Mouse (Mus musculus): ENCODE measurements at regions not wholly inside any gene's neighbourhood (a gene's known extent, or its start where the extent isn't known, plus 50 kb on each side); places are given as distances from the start of the nearest gene placed in this dataset.
"Not testable (repeated sequence)": the region's sequence is repeated elsewhere in the genome, so short reads cannot be mapped to it uniquely, and the experiment has no call there.

- no peak for DNase-seq (ENCODE audit: low spot score)
Observed at GRCm38 (mm10) chr3:6883401-6883800, 263.2 kb upstream of the 1700008P02Rik start.

- DNase-seq (ENCODE audit: low spot score): no peak
Observed at GRCm38 (mm10) chr3:6876265-6876664, 256.0 kb upstream of the 1700008P02Rik start.

- no peak for DNase-seq (ENCODE audit: low spot score)
Observed at GRCm38 (mm10) chr3:6872170-6872569, 251.9 kb upstream of the 1700008P02Rik start.

- DNase-seq (ENCODE audit: low spot score): no peak
Observed at GRCm38 (mm10) chr3:6871752-6872151, 251.5 kb upstream of the 1700008P02Rik start.

GRCm38 (mm10) chr3:6866148-6866483, 245.9 kb upstream of the 1700008P02Rik start:
- no peak for DNase-seq (ENCODE audit: low spot score)

GRCm38 (mm10) chr3:6865462-6866147, 245.4 kb upstream of the 1700008P02Rik start:
- no peak for DNase-seq (ENCODE audit: low spot score)

GRCm38 (mm10) chr3:6859866-6860180, 239.6 kb upstream of the 1700008P02Rik start:
- DNase-seq (ENCODE audit: low spot score): no peak

- no peak for DNase-seq (ENCODE audit: low spot score)
Observed at GRCm38 (mm10) chr3:6858982-6859865, 239.0 kb upstream of the 1700008P02Rik start.

GRCm38 (mm10) chr3:6819332-6819731, 199.1 kb upstream of the 1700008P02Rik start:
- DNase-seq (ENCODE audit: low spot score): no peak

GRCm38 (mm10) chr3:6812346-6812745, 192.1 kb upstream of the 1700008P02Rik start:
- DNase-seq (ENCODE audit: low spot score): no peak

GRCm38 (mm10) chr3:6809381-6809950, 189.2 kb upstream of the 1700008P02Rik start:
- DNase-seq (ENCODE audit: low spot score): no peak

GRCm38 (mm10) chr3:6800092-6800716, 180.0 kb upstream of the 1700008P02Rik start:
- DNase-seq (ENCODE audit: low spot score): not testable (repeated sequence)

- DNase-seq (ENCODE audit: low spot score): no peak
Observed at GRCm38 (mm10) chr3:6768506-6768905, 148.3 kb upstream of the 1700008P02Rik start.

GRCm38 (mm10) chr3:6768085-6768484, 147.8 kb upstream of the 1700008P02Rik start:
- not testable (repeated sequence) for DNase-seq (ENCODE audit: low spot score)

- no peak for DNase-seq (ENCODE audit: low spot score)
Observed at GRCm38 (mm10) chr3:6759172-6759571, 138.9 kb upstream of the 1700008P02Rik start.

- DNase-seq (ENCODE audit: low spot score): no peak
Observed at GRCm38 (mm10) chr3:6757562-6757961, 137.3 kb upstream of the 1700008P02Rik start.

GRCm38 (mm10) chr3:6750746-6751145, 130.5 kb upstream of the 1700008P02Rik start:
- DNase-seq (ENCODE audit: low spot score): not testable (repeated sequence)

- no peak for DNase-seq (ENCODE audit: low spot score)
Observed at GRCm38 (mm10) chr3:6731372-6732297, 111.4 kb upstream of the 1700008P02Rik start.

GRCm38 (mm10) chr3:6730066-6730465, 109.8 kb upstream of the 1700008P02Rik start:
- no peak for DNase-seq (ENCODE audit: low spot score)

GRCm38 (mm10) chr3:6683679-6684078, 63.4 kb upstream of the 1700008P02Rik start:
- DNase-seq (ENCODE audit: low spot score): no peak

- no peak for DNase-seq (ENCODE audit: low spot score)
Observed at GRCm38 (mm10) chr3:6681411-6681810, 61.2 kb upstream of the 1700008P02Rik start.
